Mouse (Mus musculus): ENCODE results near the gene Zcchc2. TPM values are rescaled to one million over a fixed set of nuclear protein-coding genes. Genes with fewer than 3 reads are reported as not detected.

The Zcchc2 gene
- 1.8 and 2.4 TPM in 2 replicates for polyA plus RNA-seq (2016; fragmentation: Nextera tagmentation; extraction: Ambion mirVana)

DNA sequence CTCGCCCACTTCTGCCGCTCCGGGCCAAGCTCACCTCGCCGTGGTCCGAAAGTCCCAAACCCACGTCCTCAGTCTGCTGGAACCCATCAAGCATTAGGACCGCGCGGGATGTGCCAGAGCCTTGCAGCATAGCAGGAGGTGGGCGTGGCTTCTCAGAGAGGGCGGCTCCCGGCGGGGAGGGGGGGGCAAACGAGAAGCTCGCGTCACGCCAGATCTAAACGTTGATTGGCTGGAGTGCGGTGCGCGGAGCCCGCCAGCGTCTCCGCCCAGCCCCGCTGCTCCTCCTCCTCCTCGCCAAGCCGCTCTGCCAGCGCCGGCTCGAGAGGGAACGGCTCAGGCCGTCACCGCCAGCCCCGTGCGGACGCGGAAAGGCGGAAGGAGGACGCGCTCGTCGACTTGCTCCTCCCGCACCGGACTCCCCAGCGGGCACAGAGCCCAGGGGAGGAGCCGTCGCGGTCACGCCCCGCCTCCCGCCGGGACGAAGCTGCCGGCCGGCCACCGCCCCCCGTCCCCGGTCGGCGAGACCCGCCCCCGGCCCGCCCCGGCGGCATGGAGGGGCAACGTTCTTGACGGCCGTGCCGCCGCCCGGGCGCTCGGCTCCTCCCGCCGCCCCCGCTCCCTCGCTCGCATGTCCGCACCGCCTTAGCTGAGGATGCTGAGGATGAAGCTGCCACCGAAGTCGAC lies at the start of gene Zcchc2:
TSS of gene Zcchc2 (plus strand) at position 269 of the 684 bp plus-strand sequence.
- H3K27ac ChIP-seq, result peak within 1 kb of the TSS; percentile 96
- WGBS, result under 1% methylated on average over 71 of the region's 83 CpGs
- DNase-seq (ENCODE audit: low spot score), result peak; percentile 99
- H3K36me3 ChIP-seq, result no peaks in the 10 kb centered on the region
- H3K4me3 ChIP-seq, result peak within 1 kb of the TSS; percentile 87
- peaks cover 32% of the 10 kb centered on the region for H3K4me1 ChIP-seq
- no peaks in the 10 kb centered on the region for H3K9me3 ChIP-seq
- no peaks in the 10 kb centered on the region for H3K27me3 ChIP-seq (ENCODE audit: insufficient read depth, poor library complexity, severe bottlenecking)

DNA sequence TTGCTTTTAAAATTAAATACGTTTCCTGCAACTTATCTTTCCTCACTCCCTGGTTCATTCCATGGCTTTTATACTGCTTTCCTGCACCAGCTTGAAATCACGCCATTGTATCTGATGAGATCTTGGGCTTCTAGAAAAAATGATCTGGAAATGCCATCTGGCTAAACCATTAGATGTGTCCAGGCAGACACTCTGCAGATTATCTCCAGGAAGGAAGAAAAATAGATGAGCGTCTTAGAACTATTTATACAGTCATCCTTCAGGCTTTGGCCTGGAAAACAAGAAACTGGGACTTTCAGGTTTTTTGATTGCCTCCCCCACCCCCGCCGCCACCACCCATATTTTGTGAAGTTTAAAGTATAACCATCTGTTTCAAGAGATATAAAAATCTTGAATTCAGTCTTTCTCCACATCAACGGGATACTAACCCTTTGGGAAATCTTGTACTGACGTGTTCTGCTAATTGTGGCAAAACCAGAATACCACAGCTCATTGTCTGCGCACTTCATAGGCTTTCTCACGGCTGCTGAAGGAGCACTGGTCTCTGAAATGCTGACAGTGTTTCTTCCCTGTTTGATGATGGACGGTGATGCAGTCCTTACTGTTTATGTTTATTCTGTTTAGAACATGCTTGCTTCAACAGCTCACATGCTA lies 45.2 kb upstream of the Zcchc2 start:
- H3K9me3 ChIP-seq, result no peaks in the 10 kb centered on the region
- H3K27ac ChIP-seq, result no peak overlapping the region
- 81% methylated on average over 10 of the region's 10 CpGs for WGBS

DNA sequence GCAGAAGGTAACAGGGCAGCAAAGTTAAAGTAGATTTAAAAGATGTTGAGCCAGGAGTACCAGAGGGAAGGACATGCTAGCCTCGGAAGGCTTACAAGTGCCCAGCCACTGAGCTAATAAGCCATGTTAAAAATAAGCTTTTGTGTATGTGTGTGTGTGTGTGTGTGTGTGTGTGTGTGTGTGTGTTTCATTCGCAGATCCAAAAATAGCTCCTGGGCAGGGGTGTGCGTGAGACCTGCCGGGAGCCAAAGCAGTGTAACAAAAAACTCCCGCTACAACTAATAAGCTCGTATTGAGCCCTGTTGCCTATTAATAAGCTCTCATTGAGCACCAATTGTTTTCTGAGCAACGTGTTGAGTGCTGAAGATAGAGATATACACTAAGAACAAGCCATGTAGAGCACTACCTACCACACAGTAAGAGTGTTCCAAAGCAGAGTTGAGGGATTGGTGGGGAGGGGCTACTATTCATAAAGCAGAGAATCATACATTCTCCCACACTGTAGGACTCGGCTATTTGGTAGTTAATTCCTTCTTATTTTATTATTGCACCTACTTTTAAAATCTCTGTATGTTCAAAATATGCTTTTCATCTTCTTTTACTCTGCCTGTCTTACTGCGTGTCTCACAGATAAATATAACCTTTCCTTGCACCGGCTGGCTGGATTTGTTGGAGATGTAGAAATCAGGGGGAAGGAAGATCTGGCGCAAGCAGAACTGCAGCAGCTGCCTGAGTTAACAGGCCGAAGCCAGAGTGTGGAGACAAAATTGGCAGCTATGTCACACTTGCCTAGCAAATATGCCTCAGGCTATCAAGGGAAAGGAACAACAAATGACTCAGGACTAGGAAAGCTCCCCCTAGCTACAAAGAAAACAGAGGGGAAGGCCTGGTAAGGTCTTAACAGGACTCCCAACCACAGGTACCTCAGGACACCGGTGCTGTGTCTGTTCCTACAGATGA lies 43.3 kb upstream of the Zcchc2 start:
- H3K9me3 ChIP-seq, result no peaks in the 10 kb centered on the region
- H3K27ac ChIP-seq, result peak overlapping the region; percentile 84
- WGBS, result 51% methylated on average over 13 of the region's 13 CpGs
- DNase-seq (ENCODE audit: low spot score), result peak; percentile 74
- no peaks in the 10 kb centered on the region for H3K36me3 ChIP-seq
- H3K4me3 ChIP-seq, result 0 out of 2 replicates have a peak overlapping the region, but pooled peaks have one; percentile 9
- no peaks in the 10 kb centered on the region for H3K27me3 ChIP-seq (ENCODE audit: insufficient read depth, poor library complexity, severe bottlenecking)
- peaks cover 28% of the 10 kb centered on the region for H3K4me1 ChIP-seq

More for the DNA sequence above, 45.2 kb upstream of the Zcchc2 start:
- Histone ChIP-seq H3K36me3 (no peaks in the 10 kb centered on the region), H3K27me3 (ENCODE audit: insufficient read depth, poor library complexity, severe bottlenecking) (no peaks in the 10 kb centered on the region), H3K4me1 (peaks cover 28% of the 10 kb centered on the region), H3K4me3 (no peak overlapping the region)
- no peak for DNase-seq (ENCODE audit: low spot score)

DNA sequence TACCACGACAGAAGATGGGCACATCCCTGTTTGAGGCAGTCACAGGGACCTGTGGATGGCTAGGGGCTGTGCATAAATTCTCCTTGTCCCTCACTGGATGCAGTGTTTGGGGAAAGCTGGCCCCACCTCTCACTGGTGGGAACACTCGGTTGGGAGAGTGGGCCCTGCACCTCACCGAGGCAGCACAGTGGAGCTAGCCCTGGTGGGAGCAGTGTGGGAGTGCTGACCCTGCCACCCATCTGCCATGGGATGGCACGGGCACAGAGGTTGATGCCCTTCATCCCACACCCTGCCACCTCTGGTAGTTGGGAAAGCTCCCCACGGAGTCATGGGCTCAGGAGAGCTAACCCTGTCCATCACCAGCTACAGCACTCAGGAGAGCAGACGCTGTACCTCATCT lies 41.9 kb upstream of the Zcchc2 start:
- H3K4me3 ChIP-seq, result no peak overlapping the region
- H3K27me3 ChIP-seq (ENCODE audit: insufficient read depth, poor library complexity, severe bottlenecking), result no peaks in the 10 kb centered on the region
- peaks cover 28% of the 10 kb centered on the region for H3K4me1 ChIP-seq
- 75% methylated on average over 6 of the region's 6 CpGs for WGBS
- no peaks in the 10 kb centered on the region for H3K36me3 ChIP-seq
- no peak for DNase-seq (ENCODE audit: low spot score)
- H3K27ac ChIP-seq, result no peak overlapping the region
- no peaks in the 10 kb centered on the region for H3K9me3 ChIP-seq

DNA sequence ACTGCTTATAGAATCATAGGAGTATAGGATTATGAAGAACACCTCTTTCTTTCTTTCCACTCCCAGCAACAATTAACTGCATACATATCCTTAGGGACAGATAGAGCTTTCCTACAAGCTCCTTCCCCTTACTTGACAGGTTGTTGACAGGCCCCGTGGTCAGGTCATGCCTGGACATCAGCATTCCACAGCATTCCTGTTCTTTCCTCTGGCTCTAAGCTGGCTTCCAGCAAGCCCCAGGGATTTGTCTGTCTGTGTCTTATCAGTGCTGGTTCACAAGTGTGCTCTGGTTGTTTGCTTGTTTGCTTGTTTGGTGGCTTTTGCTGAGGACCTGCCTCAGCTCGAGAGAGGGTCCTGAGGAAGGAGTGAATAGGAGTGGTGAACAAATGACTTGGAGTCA lies 36.6 kb upstream of the Zcchc2 start:
- Histone ChIP-seq H3K9me3 (no peaks in the 10 kb centered on the region), H3K36me3 (no peaks in the 10 kb centered on the region), H3K4me3 (no peak overlapping the region), H3K27me3 (ENCODE audit: insufficient read depth, poor library complexity, severe bottlenecking) (no peaks in the 10 kb centered on the region), H3K4me1 (peaks cover 5% of the 10 kb centered on the region), H3K27ac (no peak overlapping the region)
- WGBS, result 12% methylated on average over 2 of the region's 2 CpGs
- DNase-seq (ENCODE audit: low spot score), result peak; percentile 80

DNA sequence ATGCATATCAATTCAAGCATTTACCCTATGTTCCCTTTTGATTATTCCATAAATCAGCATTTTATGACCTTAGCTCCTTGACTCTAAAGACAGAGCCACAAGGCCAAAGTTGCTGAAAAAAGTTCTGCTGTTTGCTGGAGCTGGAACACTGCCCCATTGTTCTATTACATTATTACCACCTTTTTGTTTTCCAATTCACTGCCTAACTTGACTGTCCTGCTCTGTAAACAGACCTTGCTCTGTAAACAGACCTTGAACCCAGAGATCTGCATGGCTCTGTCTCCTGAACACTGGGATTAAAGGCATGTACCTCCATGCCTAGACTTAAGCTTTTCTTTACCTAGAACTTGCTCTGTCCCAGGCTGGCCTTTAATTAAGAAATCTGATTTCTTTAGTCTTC lies 36.2 kb upstream of the Zcchc2 start:
- Histone ChIP-seq H3K4me1 (peaks cover 5% of the 10 kb centered on the region), H3K27ac (no peak overlapping the region), H3K27me3 (ENCODE audit: insufficient read depth, poor library complexity, severe bottlenecking) (no peaks in the 10 kb centered on the region), H3K4me3 (no peak overlapping the region), H3K9me3 (no peaks in the 10 kb centered on the region), H3K36me3 (no peaks in the 10 kb centered on the region)
- no peak for DNase-seq (ENCODE audit: low spot score)

DNA sequence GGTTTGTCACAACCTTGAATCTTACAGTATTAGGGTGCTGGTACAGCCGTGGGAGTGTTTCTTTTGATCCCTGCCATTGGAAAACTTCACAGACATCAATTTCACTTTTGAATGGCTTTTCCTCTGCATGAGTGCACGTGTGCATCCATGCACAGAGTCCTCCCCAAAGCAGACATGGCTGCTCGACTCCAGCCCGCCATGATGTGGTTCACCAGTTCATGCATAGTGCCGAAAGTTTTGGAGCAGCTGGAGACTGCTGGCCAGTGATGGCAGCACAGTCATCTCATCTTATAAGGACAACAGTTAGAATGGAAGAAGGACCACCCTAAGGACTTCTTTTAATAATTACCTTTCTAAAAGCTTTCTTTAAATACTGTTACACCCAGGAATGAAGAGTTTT lies 34.1 kb upstream of the Zcchc2 start:
- H3K4me1 ChIP-seq, result peaks cover 5% of the 10 kb centered on the region
- H3K36me3 ChIP-seq, result no peaks in the 10 kb centered on the region
- WGBS, result 82% methylated on average over 5 of the region's 5 CpGs
- no peak overlapping the region for H3K27ac ChIP-seq
- no peaks in the 10 kb centered on the region for H3K9me3 ChIP-seq
- no peak overlapping the region for H3K4me3 ChIP-seq
- no peak for DNase-seq (ENCODE audit: low spot score)
- no peaks in the 10 kb centered on the region for H3K27me3 ChIP-seq (ENCODE audit: insufficient read depth, poor library complexity, severe bottlenecking)

DNA sequence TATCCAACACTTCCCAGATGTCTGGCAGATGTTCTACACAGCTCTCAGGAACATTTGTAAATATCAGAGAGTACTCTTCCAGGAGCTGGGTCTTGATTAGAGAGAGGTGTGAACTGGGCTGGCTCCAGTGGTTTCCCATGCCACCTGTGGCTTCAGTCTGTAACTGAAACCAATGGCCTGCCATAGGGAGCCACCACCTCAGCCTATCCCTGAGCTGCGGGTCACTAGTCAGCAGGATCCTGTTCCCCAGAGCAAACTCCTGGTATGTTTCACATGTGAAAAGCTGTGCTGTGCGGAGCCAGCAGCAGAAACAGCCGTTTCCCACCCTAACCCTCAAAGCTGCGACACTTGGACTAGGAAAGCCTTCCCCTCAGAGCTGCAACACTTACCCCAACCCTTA lies 28.7 kb upstream of the Zcchc2 start:
- no peaks in the 10 kb centered on the region for H3K9me3 ChIP-seq
- 76% methylated on average over 4 of the region's 4 CpGs for WGBS
- H3K4me3 ChIP-seq, result no peak overlapping the region
- H3K4me1 ChIP-seq, result 0 out of 2 replicates have a peak, but pooled peaks cover 7% of the 10 kb centered on the region
- no peak overlapping the region for H3K27ac ChIP-seq
- DNase-seq (ENCODE audit: low spot score), result no peak
- no peaks in the 10 kb centered on the region for H3K36me3 ChIP-seq
- no peaks in the 10 kb centered on the region for H3K27me3 ChIP-seq (ENCODE audit: insufficient read depth, poor library complexity, severe bottlenecking)

DNA sequence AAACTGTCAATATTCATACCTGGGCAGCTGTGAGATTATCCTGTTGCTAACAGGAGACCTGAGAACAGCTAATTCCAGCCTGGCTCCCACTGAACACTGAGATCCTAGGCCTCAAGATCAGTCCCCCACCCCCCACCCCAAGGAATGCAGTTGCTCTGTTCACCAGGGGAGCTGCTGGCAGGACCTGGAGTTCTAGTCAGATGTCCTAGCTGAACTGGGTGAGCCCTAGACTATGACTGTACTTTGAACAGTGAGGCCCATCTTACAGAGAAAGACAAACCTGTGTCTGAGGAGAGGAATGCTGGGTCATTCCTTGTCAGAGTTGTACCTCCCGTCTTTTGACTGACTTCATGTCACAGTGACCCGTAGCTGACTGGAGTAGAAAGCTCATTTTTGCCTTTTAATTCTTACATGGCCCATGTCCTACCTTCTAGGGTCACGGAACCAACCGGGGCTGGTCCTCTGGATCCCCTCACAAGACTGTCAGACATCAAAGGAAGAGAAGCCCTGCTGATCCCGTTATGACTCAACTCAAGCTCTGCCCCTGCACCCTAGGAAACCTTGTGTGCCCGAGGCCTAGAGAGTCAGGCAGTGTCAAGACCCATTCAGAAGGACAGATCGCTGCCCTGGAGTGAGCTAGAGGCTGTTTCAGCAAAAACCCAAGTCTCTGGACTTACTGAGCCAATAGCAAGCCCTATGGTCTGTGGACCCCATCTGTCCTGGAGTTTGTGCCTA lies 28.0 kb upstream of the Zcchc2 start:
- no peaks in the 10 kb centered on the region for H3K36me3 ChIP-seq
- no peak overlapping the region for H3K27ac ChIP-seq
- H3K4me3 ChIP-seq, result no peak overlapping the region
- no peaks in the 10 kb centered on the region for H3K9me3 ChIP-seq
- H3K4me1 ChIP-seq, result 0 out of 2 replicates have a peak, but pooled peaks cover 7% of the 10 kb centered on the region
- no peaks in the 10 kb centered on the region for H3K27me3 ChIP-seq (ENCODE audit: insufficient read depth, poor library complexity, severe bottlenecking)
- no peak for DNase-seq (ENCODE audit: low spot score)
- WGBS, result 56% methylated on average over 7 of the region's 7 CpGs

DNA sequence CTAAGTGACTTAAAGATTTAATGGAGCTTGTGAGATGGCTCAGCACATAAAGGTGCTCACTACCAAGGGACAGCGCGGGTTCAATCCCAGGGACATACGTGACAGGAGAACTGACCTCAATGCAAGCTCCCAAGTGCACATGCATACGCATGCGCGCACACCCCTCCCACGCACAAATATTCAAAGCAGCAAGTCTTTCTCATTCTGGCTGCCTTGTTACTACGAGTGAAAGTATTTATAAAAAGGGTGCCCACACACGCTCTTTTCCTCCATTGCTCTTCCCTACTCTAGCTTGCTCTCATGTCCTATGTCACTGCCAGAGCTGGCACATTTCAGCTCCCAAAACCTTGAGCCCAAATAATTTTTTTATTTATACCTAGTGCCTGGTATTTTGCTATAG lies 27.4 kb upstream of the Zcchc2 start:
- no peak for DNase-seq (ENCODE audit: low spot score)
- 93% methylated on average over 9 of the region's 9 CpGs for WGBS
- no peak overlapping the region for H3K27ac ChIP-seq
- no peaks in the 10 kb centered on the region for H3K9me3 ChIP-seq
- H3K36me3 ChIP-seq, result no peaks in the 10 kb centered on the region
- H3K4me3 ChIP-seq, result no peak overlapping the region
- 0 out of 2 replicates have a peak, but pooled peaks cover 7% of the 10 kb centered on the region for H3K4me1 ChIP-seq
- no peaks in the 10 kb centered on the region for H3K27me3 ChIP-seq (ENCODE audit: insufficient read depth, poor library complexity, severe bottlenecking)

DNA sequence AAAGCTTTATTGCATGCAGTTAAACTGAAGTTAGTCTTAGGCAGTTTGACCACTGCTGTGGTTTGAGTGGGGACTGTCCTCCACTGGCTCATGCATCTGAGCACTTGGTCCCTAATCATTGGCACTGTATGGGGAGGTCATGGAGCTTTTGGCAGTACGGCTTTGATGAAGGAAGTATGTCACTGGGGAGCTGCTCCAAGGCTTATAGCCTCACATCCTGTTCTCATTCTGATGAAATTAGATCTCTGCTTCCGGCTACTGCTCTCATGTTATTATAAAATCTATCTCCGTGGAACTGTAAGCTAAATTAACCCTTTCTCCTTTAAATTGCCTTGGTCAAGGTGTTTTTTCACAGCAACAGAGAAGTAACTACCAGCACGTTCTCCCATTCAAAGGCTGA lies 25.7 kb upstream of the Zcchc2 start:
- 75% methylated on average over 4 of the region's 4 CpGs for WGBS
- Histone ChIP-seq H3K36me3 (no peaks in the 10 kb centered on the region), H3K9me3 (no peaks in the 10 kb centered on the region), H3K4me1 (0 out of 2 replicates have a peak, but pooled peaks cover 7% of the 10 kb centered on the region), H3K27ac (no peak overlapping the region), H3K27me3 (ENCODE audit: insufficient read depth, poor library complexity, severe bottlenecking) (no peaks in the 10 kb centered on the region), H3K4me3 (no peak overlapping the region)
- DNase-seq (ENCODE audit: low spot score), result no peak

DNA sequence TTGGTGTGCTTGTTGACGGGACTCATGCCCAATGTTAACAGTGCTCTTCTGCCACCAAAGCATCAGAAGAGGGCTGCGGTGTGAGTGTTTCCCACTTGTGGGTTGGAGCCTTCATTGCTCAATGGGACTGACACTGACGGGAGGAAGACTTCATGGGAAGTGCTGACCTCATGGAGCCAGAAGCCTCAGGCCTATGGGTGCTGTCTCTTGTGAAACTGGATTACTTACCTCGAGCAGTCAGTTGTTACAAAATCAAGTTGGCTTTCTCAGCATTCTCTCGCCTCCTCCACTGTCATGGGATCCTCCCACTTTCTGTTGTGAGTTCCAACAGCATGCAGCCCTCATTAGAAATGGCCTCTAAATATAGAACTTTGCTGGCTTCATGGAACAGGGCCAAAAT lies 25.0 kb upstream of the Zcchc2 start:
- WGBS, result 78% methylated on average over 5 of the region's 5 CpGs

More for the DNA sequence above, 25.0 kb upstream of the Zcchc2 start:
- H3K36me3 ChIP-seq, result no peaks in the 10 kb centered on the region
- H3K27me3 ChIP-seq (ENCODE audit: insufficient read depth, poor library complexity, severe bottlenecking), result no peaks in the 10 kb centered on the region
- no peaks in the 10 kb centered on the region for H3K9me3 ChIP-seq
- no peak overlapping the region for H3K27ac ChIP-seq
- no peak for DNase-seq (ENCODE audit: low spot score)
- no peak overlapping the region for H3K4me3 ChIP-seq
- H3K4me1 ChIP-seq, result 0 out of 2 replicates have a peak, but pooled peaks cover 7% of the 10 kb centered on the region
